Mouse (Mus musculus) testis, adult 10 weeks (tissue): ENCODE data around the gene Snx29. TPM values are rescaled to one million over a fixed set of nuclear protein-coding genes. Genes with fewer than 3 reads are reported as not detected.

Experiments
- polyA plus RNA-seq: library from polyadenylated mRNA; stranded (reverse); fragments of 350-450 nt; fragmentation: Illumina TruSeq; extraction: RNeasy Lipid Tissue Mini Kit (QIAGEN cat#74804); gene quantifications from one replicate; pipeline ENCODE4 v1.2.3, GENCODE M21; 2014; ENCODE audit warnings: low read depth, low replicate concordance

Snx29 gene
- polyA plus RNA-seq = 2.6 TPM

GRCm38 (mm10) chr16:11322409-11323323 is at the start of gene Snx29:
TSS of gene Snx29 (plus strand) at chr16:11322908.

GRCm38 (mm10) chr16:11313512-11313911 is 9.2 kb upstream of the Snx29 start, which contains the start of gene Tnfrsf17:
TSS of gene Tnfrsf17 (plus strand) at chr16:11313812.

Other genes with a start within 250 kb of the Snx29 start
- gene Txndc11, start 188.3 kb upstream of the Snx29 start, polyA plus RNA-seq = 9.1 TPM
- gene Zc3h7a, start 146.5 kb upstream of the Snx29 start, polyA plus RNA-seq = 167 TPM
- 109 TPM for gene Rsl1d1, start 119.6 kb upstream of the Snx29 start, polyA plus RNA-seq
- gene Gspt1, start 68.6 kb upstream of the Snx29 start, polyA plus RNA-seq = 257 TPM
- not detected for gene Tnfrsf17, start 9.1 kb upstream of the Snx29 start, polyA plus RNA-seq